Mouse (Mus musculus) NIH3T3 (cell line): ENCODE results near the gene Smc4.

Source experiments
- DNase-seq: peaks from one replicate; pipeline ENCODE4 v3.0.0-alpha.2; 2012; ENCODE audit warnings: low read depth

Smc4 gene

GRCm38 (mm10) chr3:69004437-69005337 is at the start of gene Smc4, which contains the start of gene Ift80:
TSS of gene Smc4 (plus strand) at chr3:69004738.
TSS of gene Ift80 (minus strand) at chr3:69004570.
- DNase-seq: peak; percentile 98

- no peak for DNase-seq
Observed at GRCm38 (mm10) chr3:68956454-68956853, 48.1 kb upstream of the Smc4 start.

GRCm38 (mm10) chr3:68957413-68957812 is 47.1 kb upstream of the Smc4 start:
- no peak for DNase-seq

- peak; percentile 46 for DNase-seq
Observed at GRCm38 (mm10) chr3:68964682-68965081, 39.9 kb upstream of the Smc4 start.

GRCm38 (mm10) chr3:68966527-68967285 is 37.8 kb upstream of the Smc4 start:
- no peak for DNase-seq

GRCm38 (mm10) chr3:68967404-68967803 is 37.1 kb upstream of the Smc4 start:
- DNase-seq: no peak

- DNase-seq: no peak
Observed at GRCm38 (mm10) chr3:68969091-68969590, 35.4 kb upstream of the Smc4 start.

- DNase-seq: no peak
Observed at GRCm38 (mm10) chr3:68973574-68973973, 31.0 kb upstream of the Smc4 start.

GRCm38 (mm10) chr3:68974639-68975532 is 29.7 kb upstream of the Smc4 start:
- no peak for DNase-seq

GRCm38 (mm10) chr3:68975533-68976490 is 28.7 kb upstream of the Smc4 start:
- no peak for DNase-seq

GRCm38 (mm10) chr3:68977696-68978095 is 26.8 kb upstream of the Smc4 start:
- DNase-seq: no peak

- DNase-seq: no peak
Observed at GRCm38 (mm10) chr3:68979187-68979586, 25.4 kb upstream of the Smc4 start.

- no peak for DNase-seq
Observed at GRCm38 (mm10) chr3:68980898-68981297, 23.6 kb upstream of the Smc4 start.

- no peak for DNase-seq
Observed at GRCm38 (mm10) chr3:68986550-68986949, 18.0 kb upstream of the Smc4 start.

GRCm38 (mm10) chr3:69002781-69003180 is 1.8 kb upstream of the Smc4 start:
- DNase-seq: no peak

GRCm38 (mm10) chr3:69004055-69004436 is 492 bp upstream of the Smc4 start:
- no peak for DNase-seq

- peak; percentile 68 for DNase-seq
Observed at GRCm38 (mm10) chr3:69005338-69006245, 1.1 kb downstream of the Smc4 start.

GRCm38 (mm10) chr3:69006246-69006760 is 1.8 kb downstream of the Smc4 start:
- DNase-seq: peak; percentile 57

- peak; percentile 32 for DNase-seq
Observed at GRCm38 (mm10) chr3:69008873-69009272, 4.3 kb downstream of the Smc4 start.
